Mouse (Mus musculus) layer of hippocampus, postnatal 10 days (tissue): ENCODE results near the gene Camk1d. TPM values are rescaled to one million over a fixed set of nuclear protein-coding genes. Genes with fewer than 3 reads are reported as not detected.
"Not testable (repeated sequence)": the region's sequence is repeated elsewhere in the genome, so short reads cannot be mapped to it uniquely, and the experiment has no call there.

ENCODE experiments used
- DNase-seq, 2 experiments: peaks; one replicate each; pipeline ENCODE4 v3.0.0; 2021; ENCODE audit warnings: low spot score in 2 of 2
- total RNA-seq, 2 experiments: library from RNA; stranded (reverse); gene quantifications; 2 replicates each; pipeline ENCODE4 v1.2.3; 2021

The Camk1d gene
- total RNA-seq, 2 experiments from 2014 or later: 124 to 128 TPM

GRCm38 (mm10) chr2:5579391-5579790, 134.9 kb downstream of the Camk1d start:
- no peak for DNase-seq

GRCm38 (mm10) chr2:5577399-5578129, 136.8 kb downstream of the Camk1d start:
- peak in 1 of 2 experiments; percentile 27 for DNase-seq

- no peak for DNase-seq
Measured at GRCm38 (mm10) chr2:5572314-5573006, 141.9 kb downstream of the Camk1d start.

GRCm38 (mm10) chr2:5566611-5567010, 147.7 kb downstream of the Camk1d start:
- no peak for DNase-seq

GRCm38 (mm10) chr2:5563685-5564084, 150.6 kb downstream of the Camk1d start:
- DNase-seq: no peak

- DNase-seq: no peak
Measured at GRCm38 (mm10) chr2:5561446-5561845, 152.9 kb downstream of the Camk1d start.

- DNase-seq: no peak
Measured at GRCm38 (mm10) chr2:5553264-5553663, 161.1 kb downstream of the Camk1d start.

- no peak for DNase-seq
Measured at GRCm38 (mm10) chr2:5551758-5552255, 162.5 kb downstream of the Camk1d start.

- no peak for DNase-seq
Measured at GRCm38 (mm10) chr2:5549334-5549733, 165.0 kb downstream of the Camk1d start.

GRCm38 (mm10) chr2:5548872-5549271, 165.4 kb downstream of the Camk1d start:
- DNase-seq: no peak

- no peak for DNase-seq
Measured at GRCm38 (mm10) chr2:5540870-5541269, 173.4 kb downstream of the Camk1d start.

GRCm38 (mm10) chr2:5539894-5540293, 174.4 kb downstream of the Camk1d start:
- not testable (repeated sequence) for DNase-seq

- peak in 1 of 2 experiments; percentile 20 for DNase-seq
Measured at GRCm38 (mm10) chr2:5533868-5534267, 180.4 kb downstream of the Camk1d start.

GRCm38 (mm10) chr2:5529992-5530391, 184.3 kb downstream of the Camk1d start:
- DNase-seq: no peak

- DNase-seq: peak in 1 of 2 experiments; percentile 12
Measured at GRCm38 (mm10) chr2:5519221-5519669, 195.1 kb downstream of the Camk1d start.

- no peak for DNase-seq
Measured at GRCm38 (mm10) chr2:5515106-5515505, 199.2 kb downstream of the Camk1d start.

GRCm38 (mm10) chr2:5514095-5514494, 200.2 kb downstream of the Camk1d start:
- no peak for DNase-seq

GRCm38 (mm10) chr2:5513621-5514020, 200.7 kb downstream of the Camk1d start:
- DNase-seq: no peak

GRCm38 (mm10) chr2:5510042-5510441, 204.3 kb downstream of the Camk1d start:
- no peak for DNase-seq

- DNase-seq: no peak
Measured at GRCm38 (mm10) chr2:5499620-5500019, 214.7 kb downstream of the Camk1d start.

GRCm38 (mm10) chr2:5489916-5490315, 224.4 kb downstream of the Camk1d start:
- no peak for DNase-seq

- no peak for DNase-seq
Measured at GRCm38 (mm10) chr2:5487344-5487743, 227.0 kb downstream of the Camk1d start.
